Mouse (Mus musculus) adrenal gland, postnatal 14 days (tissue): ENCODE data around the gene Olfr1. TPM values are rescaled to one million over a fixed set of nuclear protein-coding genes. Genes with fewer than 3 reads are reported as not detected.

ENCODE experiments used
- DNase-seq: peaks from one replicate; pipeline ENCODE4 v3.0.0; 2021; ENCODE audit warnings: mixed read lengths
- long read RNA-seq, 2 experiments: library from polyadenylated mRNA; stranded (forward); transcript quantifications; one replicate each; pipeline ENCODE4 v2.0.0; 2021
- total RNA-seq: library from RNA; stranded (reverse); gene quantifications from 2 replicates; pipeline ENCODE4 v1.2.3, GENCODE M21; 2021

The Olfr1 gene
- total RNA-seq: not detected in 2 replicates
- long read RNA-seq, experiment 1: 0 reads
- long read RNA-seq, experiment 2: 0 reads

GRCm38 (mm10) chr11:73399514-73399913, at the start of gene Olfr1:
Gene Olfr1 (minus strand): TSS chr11:73399614.
- DNase-seq: no peak

GRCm38 (mm10) chr11:73428377-73428776, 29.0 kb upstream of the Olfr1 start, which contains the start of gene Olfr378:
Gene Olfr378 (minus strand): TSS chr11:73428477.
- DNase-seq: no peak

GRCm38 (mm10) chr11:73395374-73395773, 4.0 kb downstream of the Olfr1 start:
- peak; percentile 6 for DNase-seq

- no peak for DNase-seq
These were observed 28.5 kb downstream of the Olfr1 start, which contains the start of gene Olfr376 for GRCm38 (mm10) chr11:73370946-73371345. Gene Olfr376 (plus strand): TSS chr11:73371246.

- no peak for DNase-seq
These were observed 48.9 kb downstream of the Olfr1 start, which contains the start of gene Olfr20 for GRCm38 (mm10) chr11:73350483-73350882. Gene Olfr20 (plus strand): TSS chr11:73350783.

Other genes starting within 250 kb of the Olfr1 start
- 12.7 and 14.2 TPM in 2 replicates for gene P2rx5, start 239.2 kb downstream of the Olfr1 start, total RNA-seq
- 104 and 115 TPM in 2 replicates for gene Emc6, start 222.6 kb downstream of the Olfr1 start, total RNA-seq
- gene Tax1bp3, start 222.5 kb downstream of the Olfr1 start, total RNA-seq: 69.6 and 69.7 TPM in 2 replicates
- 12.9 and 16.6 TPM in 2 replicates for gene Ctns, start 200.6 kb downstream of the Olfr1 start, total RNA-seq
- 10.3 and 11.8 TPM in 2 replicates for gene Shpk, start 200.2 kb downstream of the Olfr1 start, total RNA-seq
- gene Trpv1, start 165.3 kb downstream of the Olfr1 start, total RNA-seq: 0.15 TPM in 1 of 2 replicates, not detected in the other
- 0.15 TPM in 2 replicates for gene Trpv3, start 132.2 kb downstream of the Olfr1 start, total RNA-seq
- 27.6 and 38.0 TPM in 2 replicates for gene Aspa, start 70.0 kb downstream of the Olfr1 start, total RNA-seq
- gene Gm49340, start 69.9 kb downstream of the Olfr1 start, total RNA-seq: not detected in 2 replicates
- 2.0 and 3.0 TPM in 2 replicates for gene Spata22, start 69.9 kb downstream of the Olfr1 start, total RNA-seq
- not detected in 2 replicates for gene Olfr20, start 48.8 kb downstream of the Olfr1 start, total RNA-seq
- not detected in 2 replicates for gene Olfr376, start 28.4 kb downstream of the Olfr1 start, total RNA-seq
- gene Olfr378, start 28.9 kb upstream of the Olfr1 start, total RNA-seq: not detected in 2 replicates
- gene Olfr380, start 57.9 kb upstream of the Olfr1 start, total RNA-seq: not detected in 2 replicates
- not detected in 2 replicates for gene Olfr381, start 92.0 kb upstream of the Olfr1 start, total RNA-seq
- gene Olfr382, start 117.6 kb upstream of the Olfr1 start, total RNA-seq: not detected in 2 replicates
- not detected in 2 replicates for gene Olfr385, start 193.4 kb upstream of the Olfr1 start, total RNA-seq
- gene Olfr384, start 199.0 kb upstream of the Olfr1 start, total RNA-seq: not detected in 2 replicates